Mouse (Mus musculus) liver, embryonic 15.5 days (tissue): ENCODE data around the gene Pvr. TPM values are rescaled to one million over a fixed set of nuclear protein-coding genes. Genes with fewer than 3 reads are reported as not detected.
"Not testable (repeated sequence)": the region's sequence is repeated elsewhere in the genome, so short reads cannot be mapped to it uniquely, and the experiment has no call there.

ENCODE experiments used
- ATAC-seq: fragments of 200-750 bp; cut with Nextera tagmentation; 2 replicates; pipeline ENCODE4 v1.8.0; 2017; ENCODE audit warnings: moderate number of reproducible peaks, mild to moderate bottlenecking, moderate library complexity; ENCODE audit not compliant: insufficient read depth
- H3K27ac ChIP-seq: fragments of 300-500 bp; sonication (generic); replicated peaks from 2 replicates; pipeline ENCODE4 v1.5.1; 2015; ENCODE audit warnings: mild to moderate bottlenecking, inconsistent platforms
- H3K27me3 ChIP-seq: fragments of 300-500 bp; sonication (generic); 2 replicates; pipeline ENCODE4 v1.6.1; 2015; ENCODE audit warnings: mild to moderate bottlenecking, inconsistent platforms
- H3K36me3 ChIP-seq: fragments of 300-500 bp; sonication (generic); replicated peaks from 2 replicates; pipeline ENCODE4 v1.6.1; 2015; ENCODE audit warnings: moderate library complexity, mild to moderate bottlenecking, inconsistent platforms
- H3K4me1 ChIP-seq: fragments of 300-500 bp; sonication (generic); replicated peaks from 2 replicates; pipeline ENCODE4 v1.6.1; 2015; ENCODE audit warnings: inconsistent platforms
- H3K4me2 ChIP-seq: fragments of 300-500 bp; sonication (generic); 2 replicates; pipeline ENCODE4 v1.6.1; 2015; ENCODE audit warnings: moderate library complexity, mild to moderate bottlenecking, inconsistent platforms
- H3K4me3 ChIP-seq: fragments of 300-500 bp; sonication (generic); replicated peaks from 2 replicates; pipeline ENCODE4 v1.5.1; 2015; ENCODE audit warnings: mild to moderate bottlenecking, inconsistent platforms
- H3K9ac ChIP-seq: fragments of 300-500 bp; sonication (generic); 2 replicates; pipeline ENCODE4 v1.6.1; 2015; ENCODE audit warnings: moderate library complexity, mild to moderate bottlenecking, inconsistent platforms
- H3K9me3 ChIP-seq: fragments of 300-500 bp; sonication (generic); replicated peaks from 2 replicates; pipeline ENCODE4 v1.6.1; 2016; ENCODE audit warnings: inconsistent platforms
- WGBS: fragments of 180-500 bp; shearing (Covaris S2); methylation state at CpG from one replicate; pipeline ENCODE4 v1.1.7; 2015; ENCODE audit warnings: mixed read lengths; ENCODE audit not compliant: insufficient replicate concordance; 5-methylcytosine and 5-hydroxymethylcytosine counted together
- polyA plus RNA-seq: library from polyadenylated mRNA; unstranded; fragments of >200 nt; fragmentation: Nextera tagmentation; extraction: Ambion mirVana; gene quantifications from 2 replicates; pipeline ENCODE4 v1.2.1, GENCODE M21; 2015

The Pvr gene
- polyA plus RNA-seq, 1 experiment from 2014 or later, result 2.8 TPM

DNA sequence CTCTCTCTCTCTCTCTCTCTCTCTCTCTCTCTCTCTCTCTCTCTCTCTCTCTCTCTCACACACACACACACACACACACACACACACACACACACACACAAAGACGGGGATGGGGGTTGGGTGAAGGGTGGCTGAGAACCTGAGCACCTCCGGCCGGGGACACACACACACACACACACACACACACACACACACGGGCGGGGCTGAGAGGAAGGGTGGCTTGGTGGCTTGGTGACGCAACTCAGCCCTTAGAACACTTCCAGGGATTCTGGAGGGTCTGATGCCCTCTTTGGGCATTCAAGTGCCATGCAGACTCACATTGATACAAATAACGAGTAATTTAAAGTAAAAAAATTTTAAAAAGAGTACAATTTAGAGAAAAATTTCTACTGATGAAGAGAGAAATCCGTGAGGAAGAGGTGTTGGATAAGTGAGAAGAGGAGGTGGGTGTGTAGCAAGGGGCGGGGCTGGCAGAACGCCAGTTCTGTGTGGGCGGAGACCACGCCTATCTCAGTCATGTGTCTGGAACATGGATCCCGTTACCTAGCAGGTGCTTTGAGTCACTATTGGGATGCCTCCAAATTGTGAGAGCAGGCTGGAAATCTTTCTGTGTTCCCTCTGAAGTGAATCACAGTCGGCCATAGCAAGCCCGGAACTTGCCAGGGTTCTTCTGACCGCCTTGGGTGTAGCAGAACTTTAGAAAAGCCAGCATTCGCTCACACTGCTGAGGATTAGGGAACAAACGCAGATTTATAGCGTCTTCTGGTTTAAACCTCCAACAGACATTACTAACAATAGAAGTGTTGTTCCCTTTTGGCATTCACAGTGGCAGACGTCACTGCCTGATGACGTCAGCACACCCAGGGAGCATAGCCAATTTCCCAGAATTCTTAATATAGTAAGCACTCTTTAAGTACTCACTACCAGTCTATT lies 12.2 kb upstream of the Pvr start:
- no peaks in the 10 kb centered on the region for H3K36me3 ChIP-seq
- WGBS, result 6% methylated on average over 21 of the region's 21 CpGs
- H3K27me3 ChIP-seq, result peaks cover 12% of the 10 kb centered on the region
- no peak overlapping the region for H3K27ac ChIP-seq
- H3K4me3 ChIP-seq, result no peak overlapping the region; the same call in 1 of the 2 replicates
- H3K9me3 ChIP-seq, result no peaks in the 10 kb centered on the region
- peaks cover 18% of the 10 kb centered on the region for H3K4me1 ChIP-seq
- H3K9ac ChIP-seq, result no peak overlapping the region
- peak overlapping the region; percentile 47 for H3K4me2 ChIP-seq
- no peak for ATAC-seq

DNA sequence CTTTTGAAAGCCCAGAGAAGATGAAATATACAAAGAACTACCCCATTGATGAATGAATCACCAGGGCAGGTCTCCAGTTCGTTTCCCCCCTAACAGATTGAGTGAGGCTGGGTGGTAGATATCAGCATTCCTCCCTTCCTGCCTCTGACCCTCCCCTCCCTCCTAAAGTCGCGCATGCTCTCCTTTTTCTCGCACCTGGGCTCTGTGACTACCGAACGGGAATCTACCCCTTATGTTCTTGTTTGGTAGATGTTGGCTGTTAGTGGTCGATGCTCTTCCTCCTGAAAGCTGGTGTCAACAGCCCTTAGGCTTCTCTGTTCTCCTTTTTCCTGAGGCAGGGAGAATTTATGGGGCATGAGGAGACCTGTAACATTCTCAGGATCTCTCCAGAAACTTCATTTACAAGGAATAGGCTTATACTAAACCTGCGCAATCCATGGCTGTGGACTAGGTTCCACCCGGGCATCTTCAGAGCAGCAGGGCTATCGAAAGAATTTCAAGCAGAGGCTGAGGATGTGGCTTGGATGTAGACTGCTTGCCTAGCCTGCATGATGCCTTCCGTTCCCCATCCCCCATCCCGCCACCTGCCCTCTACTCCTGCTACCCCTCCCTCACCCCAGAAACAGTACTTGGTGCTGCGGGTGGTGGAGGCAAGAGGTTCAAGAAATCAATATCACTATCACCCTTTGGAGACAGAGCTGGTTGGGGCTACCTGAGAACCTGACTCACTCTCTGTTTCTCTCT lies 11.3 kb upstream of the Pvr start:
- Histone ChIP-seq H3K36me3 (no peaks in the 10 kb centered on the region), H3K27ac (no peak overlapping the region), H3K4me3 (no peak overlapping the region), H3K27me3 (peaks cover 12% of the 10 kb centered on the region), H3K4me1 (peaks cover 18% of the 10 kb centered on the region), H3K9me3 (no peaks in the 10 kb centered on the region), H3K4me2 (no peak overlapping the region; the same call in 1 of the 2 replicates), H3K9ac (no peak overlapping the region)
- 7% methylated on average over 13 of the region's 13 CpGs for WGBS
- ATAC-seq, result no peak

DNA sequence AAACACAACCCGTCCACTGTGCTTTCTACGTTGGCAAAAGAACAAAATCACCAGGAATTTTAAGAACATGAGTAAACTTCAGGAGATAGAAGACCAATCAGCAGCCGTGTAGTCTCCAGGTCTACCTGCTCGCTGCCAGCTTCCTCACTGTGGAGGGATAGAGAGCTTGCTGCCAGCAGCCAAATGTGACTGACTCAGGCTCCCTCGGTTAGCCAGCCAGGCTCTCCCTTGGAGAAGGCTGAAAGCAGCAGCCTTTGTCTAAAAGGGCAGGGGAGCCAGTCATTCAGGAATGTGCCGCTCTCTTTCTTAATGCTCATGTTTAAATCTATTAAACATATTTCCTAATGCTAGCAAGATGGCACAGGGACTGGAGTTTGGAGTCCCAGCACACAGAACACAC lies 9.5 kb upstream of the Pvr start:
- WGBS, result 54% methylated on average over 6 of the region's 6 CpGs
- not testable (repeated sequence) for H3K9ac ChIP-seq, H3K9me3 ChIP-seq, H3K36me3 ChIP-seq, H3K4me2 ChIP-seq, H3K4me3 ChIP-seq, H3K27ac ChIP-seq, ATAC-seq
- peaks cover 18% of the 10 kb centered on the region for H3K4me1 ChIP-seq
- peaks cover 12% of the 10 kb centered on the region for H3K27me3 ChIP-seq

DNA sequence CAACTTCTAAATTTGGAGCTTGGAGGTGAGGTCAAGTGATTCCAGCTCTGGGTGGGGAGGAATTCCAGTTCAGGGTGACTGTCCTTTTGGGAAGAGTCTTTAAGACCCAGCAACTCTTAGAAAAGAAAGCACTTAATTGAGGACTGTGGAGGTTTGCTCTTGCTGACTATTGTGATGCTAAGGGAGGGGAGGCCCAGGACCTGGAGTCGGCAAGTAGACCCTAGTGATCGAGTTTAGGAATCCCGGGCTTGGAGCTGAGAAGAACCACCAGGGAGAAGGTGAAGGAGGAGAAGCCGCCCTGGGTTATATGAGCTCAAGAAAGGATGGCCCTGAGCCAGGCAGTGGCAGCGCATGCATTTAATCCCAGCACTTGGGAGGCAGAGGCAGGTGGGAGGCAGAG lies 7.5 kb upstream of the Pvr start:
- 62% methylated on average over 5 of the region's 5 CpGs for WGBS
- H3K9ac ChIP-seq, result no peak overlapping the region
- no peak overlapping the region for H3K27ac ChIP-seq
- H3K9me3 ChIP-seq, result no peaks in the 10 kb centered on the region
- H3K27me3 ChIP-seq, result peaks cover 12% of the 10 kb centered on the region
- peaks cover 14% of the 10 kb centered on the region for H3K4me1 ChIP-seq
- H3K36me3 ChIP-seq, result no peaks in the 10 kb centered on the region
- no peak overlapping the region for H3K4me2 ChIP-seq
- ATAC-seq, result no peak
- H3K4me3 ChIP-seq, result no peak overlapping the region

DNA sequence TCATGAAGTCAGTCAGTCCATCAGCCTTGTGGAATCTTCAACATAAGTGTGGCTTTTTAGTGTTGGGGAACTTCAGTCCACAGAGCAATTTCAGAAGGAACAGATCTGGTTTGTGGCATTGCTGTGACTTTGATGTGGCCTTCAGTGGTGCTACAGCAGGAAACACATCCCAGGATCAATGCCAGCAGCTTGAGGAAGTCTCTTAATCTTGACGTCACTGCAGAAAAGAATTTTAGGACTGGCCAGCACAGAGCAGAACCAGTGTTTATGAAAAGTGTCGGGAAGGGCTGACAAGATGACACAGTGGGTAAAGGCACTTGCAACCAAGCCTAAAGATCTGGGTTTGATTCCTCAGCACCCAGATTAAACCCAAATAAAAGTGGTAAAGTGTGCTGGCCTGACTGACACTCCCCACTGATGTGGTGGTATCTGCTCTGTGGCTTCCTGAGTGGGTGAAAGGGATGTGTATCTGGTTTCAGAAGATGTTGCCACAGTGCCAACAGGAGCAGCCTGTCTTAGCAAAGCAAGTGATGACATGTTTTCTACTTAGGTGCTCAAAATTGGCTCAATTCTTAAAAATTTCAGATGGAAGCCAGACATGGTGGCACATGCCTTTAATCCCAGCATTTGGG lies 6.0 kb upstream of the Pvr start:
- no peak overlapping the region for H3K4me2 ChIP-seq
- 0 out of 2 replicates have a peak, but pooled peaks cover 2% of the 10 kb centered on the region for H3K4me1 ChIP-seq
- no peak overlapping the region for H3K4me3 ChIP-seq
- no peak overlapping the region for H3K9ac ChIP-seq
- H3K36me3 ChIP-seq, result no peaks in the 10 kb centered on the region
- no peaks in the 10 kb centered on the region for H3K9me3 ChIP-seq
- no peak overlapping the region for H3K27ac ChIP-seq
- 27% methylated on average over 2 of the region's 2 CpGs for whole genome bisulfite sequencing
- peaks cover 5% of the 10 kb centered on the region for H3K27me3 ChIP-seq
- no peak for ATAC-seq

DNA sequence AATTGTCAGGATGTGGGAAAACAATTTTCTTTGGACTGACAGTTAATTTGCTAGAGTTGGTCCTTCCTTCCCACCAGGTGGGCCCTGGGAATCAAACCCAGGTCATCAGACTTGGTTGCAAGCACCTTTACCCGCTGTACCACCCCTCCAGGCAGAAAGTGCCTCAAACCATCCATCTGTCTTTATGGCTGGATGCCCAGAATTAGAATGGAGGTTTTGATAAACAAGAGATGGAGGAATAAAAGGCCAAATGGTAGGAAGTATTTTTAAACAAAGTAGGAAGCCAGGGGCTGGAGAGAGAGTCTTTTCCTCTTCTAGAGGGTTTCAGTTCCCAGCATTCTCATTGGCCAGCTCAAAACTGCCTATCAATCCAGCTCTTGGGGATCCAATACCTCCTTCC lies 4.4 kb upstream of the Pvr start:
- no peaks in the 10 kb centered on the region for H3K9me3 ChIP-seq
- H3K36me3 ChIP-seq, result no peaks in the 10 kb centered on the region
- H3K27me3 ChIP-seq, result no peaks in the 10 kb centered on the region
- no peak overlapping the region for H3K9ac ChIP-seq
- H3K4me1 ChIP-seq, result peaks cover 4% of the 10 kb centered on the region
- H3K27ac ChIP-seq, result no peak overlapping the region
- 70% methylated on average over 1 of the region's 1 CpGs for WGBS
- no peak for ATAC-seq
- no peak overlapping the region for H3K4me2 ChIP-seq
- no peak overlapping the region for H3K4me3 ChIP-seq

DNA sequence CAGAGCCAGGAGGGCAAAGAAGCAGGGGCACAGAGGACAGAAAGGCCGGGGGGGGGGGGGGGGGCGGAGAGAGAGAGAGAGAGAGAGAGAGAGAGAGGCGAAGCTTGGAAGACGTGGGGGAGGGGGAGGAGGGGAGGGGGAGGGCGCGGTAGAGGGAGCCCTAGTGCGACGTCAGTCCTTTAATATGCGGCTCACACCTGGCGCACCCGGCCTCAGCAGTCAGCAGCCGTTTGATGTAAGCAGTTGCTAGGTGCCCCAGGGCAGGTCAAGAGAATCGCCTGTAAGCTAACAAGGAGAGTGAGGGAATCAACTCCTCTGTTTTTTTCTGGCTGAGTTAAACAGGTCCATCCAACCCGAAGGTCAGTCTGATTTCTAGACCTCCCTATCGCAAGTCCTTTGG lies 2.8 kb upstream of the Pvr start:
- ATAC-seq, result no peak
- Histone ChIP-seq H3K4me1 (peaks cover 10% of the 10 kb centered on the region), H3K27me3 (no peaks in the 10 kb centered on the region), H3K9ac (no peak overlapping the region), H3K36me3 (no peaks in the 10 kb centered on the region), H3K27ac (no peak overlapping the region), H3K4me3 (no peak overlapping the region), H3K9me3 (no peaks in the 10 kb centered on the region), H3K4me2 (no peak overlapping the region)
- WGBS, result 21% methylated on average over 12 of the region's 15 CpGs

DNA sequence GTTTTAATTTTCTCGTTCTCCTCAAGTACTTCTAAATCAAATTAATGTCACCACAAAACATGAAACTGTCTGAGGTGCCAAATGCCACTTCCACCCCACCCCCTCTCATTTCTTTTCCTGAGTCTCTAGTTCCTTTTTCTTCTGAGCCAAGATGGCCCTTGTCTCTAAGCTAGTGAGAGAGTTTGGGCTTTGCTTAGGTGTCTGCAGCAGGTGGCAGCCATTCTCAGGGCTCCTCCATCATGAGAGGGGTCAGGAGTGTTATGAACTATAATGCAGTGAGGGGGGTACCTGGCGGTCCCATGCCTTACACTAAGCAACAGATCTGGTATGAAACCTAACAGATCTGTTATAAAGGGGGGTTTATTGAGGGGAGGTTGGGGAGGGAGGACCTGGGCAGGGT lies 2.4 kb upstream of the Pvr start:
- Histone ChIP-seq H3K4me2 (no peak overlapping the region), H3K27me3 (no peaks in the 10 kb centered on the region), H3K27ac (no peak overlapping the region), H3K36me3 (no peaks in the 10 kb centered on the region), H3K4me3 (no peak overlapping the region), H3K9ac (no peak overlapping the region), H3K4me1 (peaks cover 10% of the 10 kb centered on the region), H3K9me3 (no peaks in the 10 kb centered on the region)
- WGBS, result 27% methylated on average over 2 of the region's 2 CpGs
- ATAC-seq, result no peak

DNA sequence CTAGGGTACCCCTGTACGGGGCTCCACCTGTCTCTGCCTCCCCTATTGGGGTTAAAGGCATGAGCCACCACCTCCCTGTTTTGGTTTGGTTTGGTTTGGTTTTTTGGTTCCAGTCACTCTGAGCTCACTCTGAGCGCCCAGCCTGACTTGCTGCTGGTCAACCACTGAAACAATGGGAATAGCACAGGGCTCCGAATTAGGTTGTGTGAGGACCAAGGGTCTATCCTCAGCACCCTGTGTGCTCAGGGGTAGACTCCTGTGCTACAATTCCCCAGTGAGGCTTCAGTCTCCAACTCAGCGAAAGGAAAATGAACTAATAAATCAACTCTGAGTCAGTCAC lies 824 bp downstream of the Pvr start:
- ATAC-seq, result peak; percentile 28; the same call in 1 of the 2 replicates
- Histone ChIP-seq H3K27ac (no peak overlapping the region), H3K4me3 (peak overlapping the region; percentile 62), H3K36me3 (peaks cover 11% of the 10 kb centered on the region; the same call in 1 of the 2 replicates), H3K4me1 (peaks cover 10% of the 10 kb centered on the region), H3K9me3 (no peaks in the 10 kb centered on the region), H3K27me3 (no peaks in the 10 kb centered on the region), H3K9ac (no peak overlapping the region), H3K4me2 (peak overlapping the region; percentile 69)
- 21% methylated on average over 4 of the region's 4 CpGs for WGBS

DNA sequence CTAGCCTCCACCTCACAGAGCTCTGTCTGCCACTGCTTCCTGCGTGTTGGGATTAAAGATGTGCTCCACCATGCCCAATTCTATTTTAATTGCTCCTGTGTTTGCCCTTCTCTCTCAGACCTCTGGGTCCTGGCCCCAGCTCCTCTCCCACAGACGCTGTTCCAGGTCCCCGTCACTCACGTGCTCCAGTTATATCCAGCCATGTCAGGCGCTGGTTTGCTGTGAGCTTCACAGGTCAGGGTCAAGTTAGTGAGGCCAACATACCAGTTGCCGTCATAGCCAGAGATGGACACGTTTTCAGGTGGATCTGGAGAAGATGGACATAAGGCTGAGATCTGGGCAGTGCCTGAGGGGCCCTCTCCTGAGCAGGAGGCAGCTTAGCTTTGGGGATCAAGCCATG lies 6.4 kb downstream of the Pvr start:
- Histone ChIP-seq H3K4me3 (no peak overlapping the region), H3K4me1 (no peaks in the 10 kb centered on the region), H3K27ac (no peak overlapping the region), H3K9ac (no peak overlapping the region), H3K36me3 (peaks cover 11% of the 10 kb centered on the region; the same call in 1 of the 2 replicates), H3K4me2 (no peak overlapping the region), H3K27me3 (no peaks in the 10 kb centered on the region), H3K9me3 (no peaks in the 10 kb centered on the region)
- no peak for ATAC-seq
- WGBS, result 69% methylated on average over 7 of the region's 7 CpGs
